Mouse (Mus musculus): ENCODE measurements around the gene Prkrip1.
A peak's percentile ranks its signal among the peaks of the same experiment; 100 is the strongest.

Gene Prkrip1

GRCm38 (mm10) chr5:136198474-136199391, at the start of gene Prkrip1:
Gene Prkrip1, minus strand, starts transcription at chr5:136198963.
- DNase-seq (ENCODE audit: low read depth, low spot score): peak; percentile 93

DNA sequence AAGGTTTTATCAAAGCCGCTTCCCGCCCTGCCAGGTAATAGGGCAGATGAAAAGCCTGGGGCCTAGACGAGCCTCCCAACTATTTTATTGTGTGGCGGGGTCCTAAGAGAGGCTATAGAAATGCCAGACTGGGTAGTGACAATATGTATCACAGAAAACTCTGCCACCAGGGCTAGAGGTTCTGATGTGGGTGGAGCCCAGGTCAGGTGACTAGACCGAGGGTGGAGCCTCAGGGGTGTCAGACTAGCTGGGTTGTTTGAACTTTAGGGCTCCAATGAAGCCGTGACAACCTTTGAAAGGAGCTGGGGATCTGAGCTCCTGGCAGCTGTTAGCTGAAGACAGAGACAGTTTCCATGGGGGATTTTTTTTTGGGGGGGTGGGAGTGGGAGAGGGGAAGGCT, 49.7 kb upstream of the Prkrip1 start:
- DNase-seq (ENCODE audit: low read depth, low spot score): no peak

DNA sequence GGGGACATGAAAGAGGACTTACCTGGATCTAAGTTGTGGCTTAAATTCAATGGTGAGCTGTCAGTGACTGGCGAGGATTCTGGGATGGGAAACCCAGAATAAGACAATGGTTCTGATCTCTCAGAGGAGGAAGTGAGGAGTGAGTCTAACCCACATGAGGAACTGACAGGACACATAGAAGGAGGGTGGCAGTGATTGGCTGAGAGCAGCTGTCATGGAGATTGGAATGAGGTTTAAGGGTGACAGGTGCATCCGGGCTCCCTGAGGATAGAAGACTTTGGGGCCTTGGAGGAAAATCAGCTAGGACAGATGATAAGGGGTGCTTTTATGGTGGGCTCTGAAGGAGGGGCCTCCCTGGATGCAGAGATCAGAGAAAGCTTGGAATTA, 47.7 kb upstream of the Prkrip1 start, which contains the start of gene Sh2b2:
Gene Sh2b2 (minus strand): TSS at position 105 of the 387 bp plus-strand sequence.
- DNase-seq (ENCODE audit: low read depth, low spot score): no peak

DNA sequence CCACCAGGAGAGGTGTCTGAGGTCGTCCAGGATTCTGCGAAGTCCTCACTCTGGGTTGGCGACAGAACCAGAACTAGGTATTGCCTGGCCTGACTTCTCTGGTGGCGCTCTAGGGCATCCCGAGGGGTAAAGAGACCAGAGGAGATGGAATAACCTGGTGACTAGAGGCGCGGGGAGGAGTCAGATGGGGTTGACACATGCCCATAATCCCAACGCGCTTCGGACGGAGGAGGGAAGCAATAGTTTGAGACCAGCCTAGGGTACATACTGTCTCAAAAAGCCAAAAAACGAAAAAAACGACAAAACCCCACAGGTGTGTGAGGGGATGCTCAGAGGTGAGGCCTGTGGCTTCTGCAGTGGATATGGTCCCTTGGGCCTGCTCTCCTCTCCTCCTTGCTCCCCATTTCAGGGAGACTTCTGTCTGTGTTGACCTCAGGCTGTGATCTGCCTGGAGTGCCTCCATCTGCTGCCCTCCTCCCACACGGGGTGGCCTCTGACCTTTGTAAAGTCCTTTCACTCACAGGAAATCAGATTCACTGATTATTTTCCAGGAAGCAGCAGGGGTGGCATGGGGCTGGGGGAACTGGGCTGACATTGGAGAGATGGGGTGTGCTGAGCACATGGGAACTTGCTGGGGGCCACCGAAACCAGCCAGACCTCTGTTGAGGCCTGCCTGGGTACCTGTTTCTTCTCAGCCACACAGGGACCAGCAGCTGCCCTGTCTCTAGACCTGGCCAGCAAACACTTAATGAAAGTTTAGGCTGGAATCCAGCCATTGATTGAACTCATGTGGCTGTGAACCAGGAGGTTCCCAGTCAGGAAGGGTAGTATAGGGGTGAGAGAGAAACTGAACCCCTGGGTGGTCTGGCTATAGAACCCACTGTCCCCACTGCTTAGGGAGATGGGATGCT, 47.0 kb upstream of the Prkrip1 start:
- no peak for DNase-seq (ENCODE audit: low read depth, low spot score)

- DNase-seq (ENCODE audit: low read depth, low spot score): peak; percentile 78
Observed at GRCm38 (mm10) chr5:136244762-136245540, 46.2 kb upstream of the Prkrip1 start.

DNA sequence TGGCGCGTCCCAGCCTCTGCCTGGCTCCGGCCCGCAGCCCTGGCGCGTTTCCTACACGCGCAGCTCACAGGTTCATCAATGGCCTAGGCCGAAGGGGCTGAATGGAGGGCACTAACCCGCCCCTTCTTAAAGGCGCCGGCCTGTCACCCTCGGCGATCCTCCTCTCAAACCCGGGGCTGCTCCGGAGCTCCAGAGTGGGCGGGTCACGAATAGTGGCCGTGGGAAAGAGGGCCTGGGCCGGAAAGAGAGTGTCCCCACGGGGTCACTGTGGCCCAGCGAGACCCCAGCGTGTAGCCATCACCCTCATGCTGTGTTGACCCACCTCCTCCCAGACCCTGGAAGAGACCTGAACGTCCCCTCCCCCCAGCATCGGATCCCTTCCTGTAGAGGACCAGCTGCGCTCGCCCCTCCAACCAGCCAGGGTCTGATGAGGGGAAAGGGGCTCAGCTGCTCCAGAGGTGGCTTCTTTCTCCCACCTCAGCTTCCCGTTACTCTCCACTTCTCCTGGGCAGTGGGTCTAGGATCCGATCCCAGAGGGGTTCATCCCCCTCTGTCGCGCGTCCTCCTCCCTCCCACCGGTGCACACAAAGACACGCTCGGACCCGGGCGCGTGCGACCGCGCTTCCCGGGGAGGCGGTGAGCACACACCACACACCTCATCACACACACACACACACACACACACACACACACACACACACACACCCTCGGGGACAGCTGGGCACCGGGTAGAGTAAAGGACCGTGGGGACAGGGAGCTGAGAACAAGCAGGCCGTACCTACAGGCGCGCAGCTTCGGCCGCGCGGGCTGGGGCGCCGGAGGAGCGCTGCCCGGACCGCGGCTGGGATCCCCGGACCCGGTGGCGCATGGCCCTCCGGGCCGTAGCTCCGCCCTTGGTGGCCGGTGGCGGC, 45.3 kb upstream of the Prkrip1 start:
- DNase-seq (ENCODE audit: low read depth, low spot score): peak; percentile 20

DNA sequence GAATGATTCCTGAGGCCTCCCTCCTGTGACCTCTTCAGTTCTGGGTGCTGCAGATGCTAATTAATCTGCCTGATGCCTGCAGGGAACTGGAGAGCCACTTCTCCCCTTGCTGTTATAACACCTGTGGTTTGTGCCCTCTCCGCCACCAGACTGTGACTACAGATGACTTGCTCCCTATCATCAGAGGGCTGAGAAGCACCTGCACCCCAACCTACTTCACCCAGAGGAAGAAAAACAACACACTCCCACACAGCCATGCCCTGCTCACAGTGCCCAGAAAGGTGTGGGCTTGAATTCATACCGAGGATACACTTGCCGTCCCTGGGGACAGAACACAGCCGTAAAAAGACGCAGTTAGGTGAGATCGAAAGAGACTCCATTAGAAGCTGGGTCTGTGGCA, 42.4 kb upstream of the Prkrip1 start:
- no peak for DNase-seq (ENCODE audit: low read depth, low spot score)

DNA sequence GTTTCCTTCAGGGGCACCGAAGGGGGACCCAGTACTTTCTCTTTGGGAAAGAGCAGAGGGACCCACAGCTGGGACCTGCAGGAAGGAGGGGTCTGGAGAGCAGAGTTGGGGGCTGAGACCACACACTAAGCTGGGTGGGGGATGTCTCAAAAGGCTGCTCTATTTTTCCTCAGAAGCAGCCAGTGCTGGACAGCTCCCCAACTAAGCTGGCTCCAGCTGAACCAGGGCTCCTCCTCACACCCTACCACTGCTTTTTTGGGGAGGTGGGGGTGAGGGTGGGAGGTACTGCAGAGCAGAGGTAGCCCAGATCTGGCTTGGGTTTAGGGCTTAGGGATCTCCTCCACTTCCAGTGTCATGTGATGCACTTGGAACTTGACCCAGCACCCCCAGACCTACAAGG, 41.6 kb upstream of the Prkrip1 start:
- DNase-seq (ENCODE audit: low read depth, low spot score): no peak

- no peak for DNase-seq (ENCODE audit: low read depth, low spot score)
Observed at GRCm38 (mm10) chr5:136237607-136238006, 38.8 kb upstream of the Prkrip1 start.

GRCm38 (mm10) chr5:136236611-136237010, 37.8 kb upstream of the Prkrip1 start:
- no peak for DNase-seq (ENCODE audit: low read depth, low spot score)

DNA sequence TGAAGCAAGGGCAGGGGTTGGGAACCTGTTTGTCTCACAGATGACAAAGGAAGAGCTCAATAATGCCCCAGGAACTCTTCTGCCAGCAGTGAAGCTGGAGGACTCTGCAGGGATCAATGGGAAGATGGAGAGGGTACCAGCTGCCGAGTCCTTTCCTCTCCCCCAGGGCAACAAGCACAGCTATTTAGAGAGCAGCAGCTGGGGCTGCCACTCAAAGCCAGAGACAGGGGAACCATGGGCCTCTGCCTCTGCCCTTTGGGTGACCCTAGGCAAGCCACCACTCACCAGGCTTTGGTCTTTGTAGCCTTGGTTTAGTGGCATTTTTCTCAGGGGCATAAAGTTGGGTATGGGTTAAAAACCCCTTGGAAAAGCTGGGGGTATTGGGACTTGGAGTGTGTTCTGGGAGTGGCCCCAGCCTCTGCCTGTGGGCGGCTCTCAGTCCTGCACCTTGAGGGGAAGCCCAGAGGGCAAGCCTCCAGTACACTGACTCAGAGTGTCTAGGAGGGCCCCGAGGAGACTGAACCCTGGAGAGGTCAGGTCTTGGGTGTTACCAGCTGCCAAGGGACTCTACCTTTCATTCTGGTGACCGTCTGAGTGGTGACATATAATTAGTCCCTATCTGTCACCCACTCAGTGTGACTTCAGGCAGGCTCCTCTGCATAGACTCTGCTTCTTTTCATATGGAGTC, 31.7 kb upstream of the Prkrip1 start:
- no peak for DNase-seq (ENCODE audit: low read depth, low spot score)

- no peak for DNase-seq (ENCODE audit: low read depth, low spot score)
Observed at GRCm38 (mm10) chr5:136226246-136226876, 27.6 kb upstream of the Prkrip1 start.

DNA sequence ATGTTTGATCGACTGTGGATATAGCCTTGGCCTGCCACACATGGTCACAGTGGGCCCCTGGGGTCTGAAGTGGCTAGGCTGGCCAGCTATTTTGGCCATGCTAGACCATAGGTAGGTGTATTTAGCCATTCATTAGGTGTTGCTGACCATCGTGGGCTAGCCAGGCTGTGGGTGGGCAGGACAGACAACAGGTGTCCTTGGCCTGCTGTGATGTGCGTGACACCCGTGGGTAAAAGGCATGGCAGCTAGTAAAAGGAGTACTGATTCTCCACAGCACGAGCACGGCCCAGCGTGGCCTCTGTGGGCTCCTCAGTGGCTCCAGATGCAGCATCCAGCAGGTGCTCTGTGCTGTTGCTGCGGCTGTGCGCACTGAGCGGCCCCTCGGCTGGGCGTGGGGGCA, 19.8 kb upstream of the Prkrip1 start:
- DNase-seq (ENCODE audit: low read depth, low spot score): no peak

- no peak for DNase-seq (ENCODE audit: low read depth, low spot score)
Observed at GRCm38 (mm10) chr5:136217932-136218381, 19.2 kb upstream of the Prkrip1 start.

- DNase-seq (ENCODE audit: low read depth, low spot score): no peak
Observed at GRCm38 (mm10) chr5:136217004-136217665, 18.4 kb upstream of the Prkrip1 start.

- no peak for DNase-seq (ENCODE audit: low read depth, low spot score)
Observed at GRCm38 (mm10) chr5:136215958-136216357, 17.2 kb upstream of the Prkrip1 start.

DNA sequence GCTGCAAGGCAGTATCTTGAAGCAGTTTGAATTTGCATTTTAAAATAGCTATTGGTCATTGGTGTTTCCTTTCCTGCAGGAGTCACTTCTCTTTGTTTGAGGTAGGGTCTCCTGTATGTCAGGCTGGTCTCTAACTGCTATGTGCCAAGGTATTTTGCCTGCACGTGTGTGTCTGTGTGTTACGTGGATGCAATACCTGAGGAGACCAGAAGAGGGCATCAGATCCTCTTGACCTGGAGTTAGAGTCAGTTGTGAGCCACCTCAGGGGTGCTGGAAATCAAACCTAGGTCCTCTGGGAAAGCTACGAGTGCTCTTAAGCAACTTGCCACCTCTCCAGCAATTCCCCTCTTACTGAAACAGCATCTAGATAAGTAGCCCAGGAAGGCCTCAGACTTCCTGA, 16.4 kb upstream of the Prkrip1 start:
- no peak for DNase-seq (ENCODE audit: low read depth, low spot score)

DNA sequence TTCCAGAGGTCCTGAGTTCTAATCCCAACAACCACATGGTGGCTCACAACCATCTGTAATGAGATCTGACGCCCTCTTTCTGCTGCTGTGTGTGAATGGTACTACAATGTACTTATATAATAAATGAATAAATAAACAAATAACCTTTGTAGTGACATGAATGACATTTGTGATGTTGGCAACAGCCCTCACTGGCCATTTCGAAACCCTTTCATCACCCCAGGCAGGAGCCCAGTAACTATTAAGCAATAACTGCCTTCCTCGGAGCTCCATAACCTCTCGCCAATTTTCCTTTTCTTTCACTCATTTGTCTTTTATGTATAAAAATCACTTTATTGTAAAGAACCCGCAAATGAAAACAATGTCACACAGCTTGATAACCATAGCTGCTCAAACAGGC, 15.0 kb upstream of the Prkrip1 start:
- DNase-seq (ENCODE audit: low read depth, low spot score): no peak

DNA sequence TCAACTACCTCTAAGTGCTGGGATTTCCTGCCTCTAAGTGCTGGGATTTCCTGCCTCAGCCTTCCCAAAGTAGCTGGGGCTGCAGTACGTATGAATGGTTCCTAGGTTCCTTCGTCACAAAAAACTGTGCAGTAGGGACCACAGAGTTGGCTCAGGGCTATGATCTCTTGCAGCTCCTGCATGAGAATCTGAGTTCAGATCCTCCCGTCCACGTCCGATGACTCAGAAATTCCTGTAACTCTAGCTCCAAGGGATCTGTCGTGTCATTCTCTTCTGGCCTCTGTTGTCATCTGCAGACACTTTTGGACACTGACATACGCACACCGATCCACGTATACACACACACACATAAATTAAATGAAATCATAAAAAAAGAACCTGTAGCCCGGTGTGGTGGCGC, 14.0 kb upstream of the Prkrip1 start:
- no peak for DNase-seq (ENCODE audit: low read depth, low spot score)

Measured in brain, embryonic 18.5 days (tissue).